Mouse (Mus musculus): Measurements from ENCODE around the gene Trim80. TPM values are rescaled to one million over a fixed set of nuclear protein-coding genes. Genes with fewer than 3 reads are reported as not detected.

Trim80 gene
- polyA plus RNA-seq, 1 experiment from 2014 or later = not detected

GRCm38 (mm10) chr11:115423091-115423490 is 17.3 kb upstream of the Trim80 start:
- ATAC-seq (ENCODE audit: insufficient number of reproducible peaks, insufficient read depth, low FRiP score, low read depth) = no peak
- H3K27me3 ChIP-seq (ENCODE audit: control insufficient read depth, insufficient read depth, low read length) = no peaks in the 10 kb centered on the region
- no peak overlapping the region for H3K4me3 ChIP-seq (ENCODE audit: low read depth, low read length)
- no peaks in the 10 kb centered on the region for H3K9me3 ChIP-seq (ENCODE audit: control insufficient read depth, low read depth, low read length)
- WGBS = 81% methylated on average over 3 of the region's 3 CpGs
- peaks cover 18% of the 10 kb centered on the region for H3K4me1 ChIP-seq (ENCODE audit: control insufficient read depth, insufficient read depth, low read length)
- no peak overlapping the region for H3K9ac ChIP-seq (replicated peaks; ENCODE audit: low read depth, low read length)
- H3K36me3 ChIP-seq (ENCODE audit: control insufficient read depth, insufficient read depth, low read length) = peaks cover 27% of the 10 kb centered on the region; the same call in 1 of the 2 replicates
- no peak overlapping the region for H3K27ac ChIP-seq (ENCODE audit: low read length)
- no peak overlapping the region for H3K4me2 ChIP-seq (replicated peaks; ENCODE audit: low read depth, low read length)

DNA sequence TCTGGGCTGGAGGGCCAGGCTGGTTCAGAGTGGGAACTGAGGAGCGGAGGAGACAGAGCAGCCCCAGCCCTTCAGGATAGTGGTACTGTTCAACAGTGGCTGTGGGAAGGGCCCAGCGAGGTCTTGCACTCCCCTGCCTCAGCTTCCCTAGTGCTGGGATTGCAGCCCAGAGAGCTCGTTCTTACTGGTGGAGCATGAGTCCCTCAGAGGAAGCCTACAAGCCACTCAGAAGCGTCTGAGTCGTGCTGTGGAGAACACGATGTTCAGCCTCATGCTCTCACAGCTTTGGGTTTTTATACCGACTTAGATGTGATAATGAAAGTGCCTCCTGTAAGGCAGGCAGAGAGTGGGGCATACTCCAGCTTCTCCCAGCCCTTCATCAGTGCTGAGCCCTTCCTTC is 15.7 kb upstream of the Trim80 start:
- WGBS = 89% methylated on average over 7 of the region's 7 CpGs
- Histone ChIP-seq H3K27me3 (ENCODE audit: control insufficient read depth, insufficient read depth, low read length) (no peaks in the 10 kb centered on the region), H3K9me3 (ENCODE audit: control insufficient read depth, low read depth, low read length) (no peaks in the 10 kb centered on the region), H3K27ac (ENCODE audit: low read length) (no peak overlapping the region), H3K36me3 (ENCODE audit: control insufficient read depth, insufficient read depth, low read length) (peaks cover 37% of the 10 kb centered on the region), H3K9ac (replicated peaks; ENCODE audit: low read depth, low read length) (no peak overlapping the region), H3K4me2 (replicated peaks; ENCODE audit: low read depth, low read length) (no peak overlapping the region), H3K4me3 (ENCODE audit: low read depth, low read length) (no peak overlapping the region), H3K4me1 (ENCODE audit: control insufficient read depth, insufficient read depth, low read length) (peaks cover 8% of the 10 kb centered on the region)
- no peak for ATAC-seq (ENCODE audit: insufficient number of reproducible peaks, insufficient read depth, low FRiP score, low read depth)

GRCm38 (mm10) chr11:115425671-115426070 is 14.7 kb upstream of the Trim80 start:
- H3K27me3 ChIP-seq (ENCODE audit: control insufficient read depth, insufficient read depth, low read length) = no peaks in the 10 kb centered on the region
- no peak overlapping the region for H3K4me2 ChIP-seq (replicated peaks; ENCODE audit: low read depth, low read length)
- no peak overlapping the region for H3K4me3 ChIP-seq (ENCODE audit: low read depth, low read length)
- no peak for ATAC-seq (ENCODE audit: insufficient number of reproducible peaks, insufficient read depth, low FRiP score, low read depth)
- no peaks in the 10 kb centered on the region for H3K9me3 ChIP-seq (ENCODE audit: control insufficient read depth, low read depth, low read length)
- 89% methylated on average over 6 of the region's 6 CpGs for WGBS
- H3K4me1 ChIP-seq (ENCODE audit: control insufficient read depth, insufficient read depth, low read length) = peaks cover 8% of the 10 kb centered on the region
- peaks cover 47% of the 10 kb centered on the region for H3K36me3 ChIP-seq (ENCODE audit: control insufficient read depth, insufficient read depth, low read length)
- H3K9ac ChIP-seq (replicated peaks; ENCODE audit: low read depth, low read length) = no peak overlapping the region
- H3K27ac ChIP-seq (ENCODE audit: low read length) = no peak overlapping the region

DNA sequence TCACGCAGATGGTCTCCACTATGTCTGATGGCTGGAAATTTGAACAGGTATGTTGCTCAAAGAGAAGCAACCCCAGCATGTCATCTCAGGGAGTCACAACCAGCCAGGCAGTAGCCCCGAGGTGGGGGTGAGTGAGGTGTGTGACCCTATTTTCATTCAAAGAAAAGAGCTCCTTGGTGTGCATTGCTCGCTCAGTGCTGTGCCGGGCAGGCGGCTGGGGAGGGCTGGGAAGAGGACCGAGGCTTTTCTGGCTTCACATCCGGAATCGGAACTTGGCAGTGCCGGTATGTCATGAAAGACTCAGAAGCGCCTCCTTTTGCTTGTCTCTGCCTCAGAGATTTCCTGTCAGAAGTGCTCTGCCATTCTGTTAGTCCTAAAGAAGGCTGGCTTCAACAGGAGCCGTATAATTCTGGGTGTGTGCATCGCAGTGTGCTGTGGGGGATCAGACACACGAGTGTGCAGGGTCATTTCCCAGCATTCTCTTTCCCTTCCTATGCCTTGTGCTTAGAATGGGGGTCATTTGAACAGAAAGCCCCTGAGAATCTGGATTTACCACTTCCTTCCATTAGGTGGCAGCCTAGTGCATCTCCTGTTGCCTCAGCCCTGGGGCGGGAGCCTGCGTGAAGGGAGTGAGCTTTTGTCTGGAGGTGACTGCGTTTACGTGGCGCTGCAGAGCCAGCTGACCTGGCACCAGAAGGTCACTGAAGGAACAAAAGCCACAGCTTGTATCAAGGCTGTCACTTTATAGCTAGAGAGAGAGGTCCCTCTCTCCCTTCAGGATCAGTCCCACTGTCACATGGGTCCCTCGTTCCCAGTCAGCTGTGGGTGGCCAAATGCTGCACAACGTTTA is 12.6 kb upstream of the Trim80 start:
- Histone ChIP-seq H3K4me3 (ENCODE audit: low read depth, low read length) (no peak overlapping the region), H3K27me3 (ENCODE audit: control insufficient read depth, insufficient read depth, low read length) (no peaks in the 10 kb centered on the region), H3K36me3 (ENCODE audit: control insufficient read depth, insufficient read depth, low read length) (peaks cover 58% of the 10 kb centered on the region), H3K9ac (replicated peaks; ENCODE audit: low read depth, low read length) (no peak overlapping the region), H3K27ac (ENCODE audit: low read length) (no peak overlapping the region), H3K9me3 (ENCODE audit: control insufficient read depth, low read depth, low read length) (no peaks in the 10 kb centered on the region), H3K4me1 (ENCODE audit: control insufficient read depth, insufficient read depth, low read length) (no peaks in the 10 kb centered on the region), H3K4me2 (replicated peaks; ENCODE audit: low read depth, low read length) (no peak overlapping the region)
- 43% methylated on average over 20 of the region's 20 CpGs for WGBS
- ATAC-seq (ENCODE audit: insufficient number of reproducible peaks, insufficient read depth, low FRiP score, low read depth) = no peak

DNA sequence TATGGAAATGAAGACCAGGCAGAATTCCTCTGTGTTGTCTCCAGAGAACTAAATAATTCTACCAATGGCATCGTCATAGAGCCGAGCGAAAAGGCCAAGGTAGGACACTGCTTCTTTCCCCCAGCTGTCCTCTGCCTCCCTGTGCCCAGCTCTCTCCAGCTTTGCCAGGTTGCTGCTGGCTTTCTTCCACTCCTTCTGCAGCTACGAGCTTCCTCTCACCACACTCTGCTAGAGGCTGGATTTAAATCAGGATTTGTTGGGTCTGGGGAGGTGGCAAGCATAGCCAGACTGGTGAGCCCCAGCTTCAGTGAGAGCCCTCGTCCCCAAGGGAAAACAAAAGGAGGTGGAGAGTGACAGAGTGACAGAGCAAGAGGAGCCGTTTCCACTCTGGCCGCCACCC is 11.0 kb upstream of the Trim80 start:
- no peak for ATAC-seq (ENCODE audit: insufficient number of reproducible peaks, insufficient read depth, low FRiP score, low read depth)
- H3K4me1 ChIP-seq (ENCODE audit: control insufficient read depth, insufficient read depth, low read length) = no peaks in the 10 kb centered on the region
- 88% methylated on average over 7 of the region's 7 CpGs for WGBS
- no peaks in the 10 kb centered on the region for H3K27me3 ChIP-seq (ENCODE audit: control insufficient read depth, insufficient read depth, low read length)
- no peaks in the 10 kb centered on the region for H3K9me3 ChIP-seq (ENCODE audit: control insufficient read depth, low read depth, low read length)
- peaks cover 56% of the 10 kb centered on the region for H3K36me3 ChIP-seq (ENCODE audit: control insufficient read depth, insufficient read depth, low read length)
- no peak overlapping the region for H3K4me3 ChIP-seq (ENCODE audit: low read depth, low read length)
- H3K27ac ChIP-seq (ENCODE audit: low read length) = no peak overlapping the region
- H3K4me2 ChIP-seq (replicated peaks; ENCODE audit: low read depth, low read length) = no peak overlapping the region
- no peak overlapping the region for H3K9ac ChIP-seq (replicated peaks; ENCODE audit: low read depth, low read length)

DNA sequence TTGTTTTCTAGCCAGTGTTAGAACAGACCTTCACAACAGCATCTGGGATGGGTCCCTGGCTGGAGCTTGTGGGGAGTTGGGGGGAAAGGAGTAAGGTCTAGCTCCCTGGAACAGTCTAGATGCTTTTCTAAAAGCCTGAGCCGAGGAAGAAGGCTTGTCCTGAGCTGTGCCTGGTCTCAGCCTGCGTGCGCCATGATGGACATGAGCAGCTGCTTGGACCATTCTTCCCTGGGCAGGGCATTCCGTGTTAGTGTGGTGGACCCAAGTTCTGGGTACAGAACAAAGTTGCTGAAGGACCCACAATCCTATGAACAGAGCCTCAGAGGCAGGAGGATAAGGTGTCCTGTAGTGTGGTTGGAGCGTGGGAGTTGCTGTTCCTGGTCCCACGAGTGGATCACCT is 9.8 kb upstream of the Trim80 start:
- Histone ChIP-seq H3K4me1 (ENCODE audit: control insufficient read depth, insufficient read depth, low read length) (peaks cover 4% of the 10 kb centered on the region), H3K36me3 (ENCODE audit: control insufficient read depth, insufficient read depth, low read length) (peaks cover 51% of the 10 kb centered on the region), H3K4me2 (replicated peaks; ENCODE audit: low read depth, low read length) (no peak overlapping the region), H3K27ac (ENCODE audit: low read length) (no peak overlapping the region), H3K27me3 (ENCODE audit: control insufficient read depth, insufficient read depth, low read length) (no peaks in the 10 kb centered on the region), H3K4me3 (ENCODE audit: low read depth, low read length) (no peak overlapping the region), H3K9me3 (ENCODE audit: control insufficient read depth, low read depth, low read length) (no peaks in the 10 kb centered on the region), H3K9ac (replicated peaks; ENCODE audit: low read depth, low read length) (no peak overlapping the region)
- WGBS = 94% methylated on average over 6 of the region's 6 CpGs
- no peak for ATAC-seq (ENCODE audit: insufficient number of reproducible peaks, insufficient read depth, low FRiP score, low read depth)

DNA sequence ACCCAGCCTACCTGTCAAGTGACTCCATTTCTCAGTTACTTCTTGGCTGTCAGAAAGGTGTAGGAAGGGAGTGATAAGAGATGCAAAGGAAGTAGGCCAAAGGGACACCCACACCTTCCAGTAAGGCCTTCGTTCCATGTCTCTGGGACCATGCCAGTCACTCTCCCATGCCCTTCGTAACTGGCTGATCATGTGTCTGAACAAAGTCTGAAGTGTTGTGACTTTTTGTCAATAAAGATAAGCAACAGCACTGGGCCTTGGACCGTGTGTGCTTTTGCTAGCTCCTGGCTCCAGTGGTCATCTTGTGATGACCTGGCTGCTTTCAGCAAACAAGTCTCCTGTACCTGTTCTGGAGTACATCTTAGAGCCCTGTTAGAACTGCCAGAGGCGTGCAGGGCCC is 7.5 kb upstream of the Trim80 start:
- peaks cover 37% of the 10 kb centered on the region for H3K36me3 ChIP-seq (ENCODE audit: control insufficient read depth, insufficient read depth, low read length)
- no peak overlapping the region for H3K27ac ChIP-seq (ENCODE audit: low read length)
- 61% methylated on average over 4 of the region's 4 CpGs for WGBS
- H3K9me3 ChIP-seq (ENCODE audit: control insufficient read depth, low read depth, low read length) = no peaks in the 10 kb centered on the region
- no peaks in the 10 kb centered on the region for H3K27me3 ChIP-seq (ENCODE audit: control insufficient read depth, insufficient read depth, low read length)
- H3K9ac ChIP-seq (replicated peaks; ENCODE audit: low read depth, low read length) = no peak overlapping the region
- H3K4me2 ChIP-seq (replicated peaks; ENCODE audit: low read depth, low read length) = no peak overlapping the region
- no peak overlapping the region for H3K4me3 ChIP-seq (ENCODE audit: low read depth, low read length)
- peaks cover 10% of the 10 kb centered on the region for H3K4me1 ChIP-seq (ENCODE audit: control insufficient read depth, insufficient read depth, low read length)
- no peak for ATAC-seq (ENCODE audit: insufficient number of reproducible peaks, insufficient read depth, low FRiP score, low read depth)

DNA sequence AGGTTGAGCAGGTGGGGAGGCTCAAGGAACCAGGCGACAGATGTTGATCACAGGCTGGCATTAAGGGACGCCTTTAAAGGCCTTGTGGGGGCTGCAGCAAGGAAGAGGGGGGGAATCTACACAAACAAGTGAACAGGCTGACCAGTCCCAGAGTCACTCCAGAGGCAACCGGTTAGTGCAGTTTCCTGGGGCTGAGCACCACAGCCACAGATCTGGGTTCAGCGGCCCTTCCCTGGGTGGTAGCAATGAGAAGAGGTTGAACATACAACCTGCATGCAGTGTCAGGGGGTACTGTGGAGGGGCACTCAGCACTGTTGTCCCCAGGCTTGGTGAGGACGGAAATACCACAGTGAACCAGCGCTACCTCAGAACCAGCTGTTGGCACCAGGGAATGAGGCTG is 7.0 kb upstream of the Trim80 start:
- 61% methylated on average over 6 of the region's 6 CpGs for WGBS

More for the DNA sequence above, 7.0 kb upstream of the Trim80 start:
- no peak for ATAC-seq (ENCODE audit: insufficient number of reproducible peaks, insufficient read depth, low FRiP score, low read depth)
- Histone ChIP-seq H3K36me3 (ENCODE audit: control insufficient read depth, insufficient read depth, low read length) (peaks cover 37% of the 10 kb centered on the region), H3K4me2 (replicated peaks; ENCODE audit: low read depth, low read length) (no peak overlapping the region), H3K4me1 (ENCODE audit: control insufficient read depth, insufficient read depth, low read length) (peaks cover 10% of the 10 kb centered on the region), H3K27ac (ENCODE audit: low read length) (no peak overlapping the region), H3K9me3 (ENCODE audit: control insufficient read depth, low read depth, low read length) (no peaks in the 10 kb centered on the region), H3K4me3 (ENCODE audit: low read depth, low read length) (no peak overlapping the region), H3K9ac (replicated peaks; ENCODE audit: low read depth, low read length) (no peak overlapping the region), H3K27me3 (ENCODE audit: control insufficient read depth, insufficient read depth, low read length) (no peaks in the 10 kb centered on the region)

All from stomach, embryonic 14.5 days (tissue).